Mouse (Mus musculus) CH12.LX (cell line): ENCODE data around the gene Lsr.

Experiments used
- CTCF ChIP-seq, 2 experiments: IDR thresholded peaks in 1 of 2; conservative IDR thresholded peaks in 1 of 2; 2 replicates each; pipeline ENCODE4 v1.5.1; 2011 to 2012; ENCODE audit warnings: low read depth in 2 of 2, low read length in 2 of 2, improper control_type of control experiment in 1 of 2, inconsistent platforms in 1 of 2, mild to moderate bottlenecking in 1 of 2, moderate library complexity in 1 of 2
- ELF1 ChIP-seq: IDR thresholded peaks from 2 replicates; pipeline ENCODE4 v1.6.1; 2014; ENCODE audit warnings: low read depth, mild to moderate bottlenecking, inconsistent platforms, low read length, improper control_type of control experiment
- EP300 ChIP-seq: IDR thresholded peaks from 2 replicates; pipeline ENCODE4 v1.6.1; 2011; ENCODE audit warnings: low read length, improper control_type of control experiment
- MYC ChIP-seq: IDR thresholded peaks from 2 replicates; pipeline ENCODE4 v1.6.1; 2011; ENCODE audit warnings: low read depth, mild to moderate bottlenecking, improper control_type of control experiment, low read length
- POLR2A ChIP-seq: IDR thresholded peaks from 2 replicates; pipeline ENCODE4 v1.6.1; 2011; ENCODE audit warnings: low read depth, mild to moderate bottlenecking, improper control_type of control experiment, low read length
- POLR2AphosphoS2 ChIP-seq: IDR thresholded peaks from 2 replicates; pipeline ENCODE4 v1.6.1; 2011; ENCODE audit warnings: low read depth, low read length, improper control_type of control experiment
- TCF12 ChIP-seq: IDR thresholded peaks from 2 replicates; pipeline ENCODE4 v1.6.1; 2014; ENCODE audit warnings: low read depth, mild to moderate bottlenecking, inconsistent platforms, low read length, improper control_type of control experiment
- UBTF ChIP-seq: IDR thresholded peaks from 2 replicates; pipeline ENCODE4 v1.6.1; 2012; ENCODE audit warnings: low read depth, mild to moderate bottlenecking, inconsistent platforms, low read length, improper control_type of control experiment, moderate library complexity
- ZC3H11A ChIP-seq: IDR thresholded peaks from 2 replicates; pipeline ENCODE4 v1.6.1; 2012; ENCODE audit warnings: low read depth, mild to moderate bottlenecking, inconsistent platforms, low read length, improper control_type of control experiment

DNA sequence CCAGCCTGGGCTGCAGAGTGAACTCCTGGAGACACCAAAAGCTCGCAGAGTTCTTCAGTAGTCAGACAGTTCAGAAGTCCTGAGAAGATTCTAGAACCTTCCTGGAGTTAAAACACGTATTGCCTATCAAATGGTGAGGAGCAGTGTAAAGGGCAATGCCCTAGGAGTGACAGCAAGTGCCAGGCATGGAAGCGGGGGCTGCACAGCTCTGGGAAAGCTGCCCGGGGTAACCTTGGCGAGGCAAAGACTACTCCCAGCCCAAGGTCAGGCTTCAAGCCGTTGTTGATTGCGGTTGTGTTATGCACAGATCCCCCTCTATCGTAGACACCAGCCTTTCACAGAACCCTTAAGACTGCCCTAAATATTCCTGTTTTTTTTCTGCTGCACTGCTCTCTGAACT is 4.7 kb downstream of the Lsr start:
- TF ChIP-seq ELF1 = no peak
- no peak for TF ChIP-seq UBTF
- no peak for TF ChIP-seq ZC3H11A
- no peak for TF ChIP-seq CTCF (conservative IDR thresholded peaks at IDR 0.05 in 1 of 2, IDR thresholded peaks at IDR 0.05 in 1 of 2; ENCODE audit: low read depth in 2 of 2, low read length in 2 of 2)
- no peak for TF ChIP-seq POLR2AphosphoS2
- no peak for TF ChIP-seq POLR2A
- TF ChIP-seq EP300 = no peak
- TF ChIP-seq MYC = no peak
- no peak for TF ChIP-seq TCF12
